Mouse (Mus musculus): ENCODE measurements around the gene Fcgr1. TPM values are rescaled to one million over a fixed set of nuclear protein-coding genes. Genes with fewer than 3 reads are reported as not detected.
"Not testable (repeated sequence)": the region's sequence is repeated elsewhere in the genome, so short reads cannot be mapped to it uniquely, and the experiment has no call there.

Fcgr1 gene
- polyA plus RNA-seq, 1 experiment, result 1.7 TPM

DNA sequence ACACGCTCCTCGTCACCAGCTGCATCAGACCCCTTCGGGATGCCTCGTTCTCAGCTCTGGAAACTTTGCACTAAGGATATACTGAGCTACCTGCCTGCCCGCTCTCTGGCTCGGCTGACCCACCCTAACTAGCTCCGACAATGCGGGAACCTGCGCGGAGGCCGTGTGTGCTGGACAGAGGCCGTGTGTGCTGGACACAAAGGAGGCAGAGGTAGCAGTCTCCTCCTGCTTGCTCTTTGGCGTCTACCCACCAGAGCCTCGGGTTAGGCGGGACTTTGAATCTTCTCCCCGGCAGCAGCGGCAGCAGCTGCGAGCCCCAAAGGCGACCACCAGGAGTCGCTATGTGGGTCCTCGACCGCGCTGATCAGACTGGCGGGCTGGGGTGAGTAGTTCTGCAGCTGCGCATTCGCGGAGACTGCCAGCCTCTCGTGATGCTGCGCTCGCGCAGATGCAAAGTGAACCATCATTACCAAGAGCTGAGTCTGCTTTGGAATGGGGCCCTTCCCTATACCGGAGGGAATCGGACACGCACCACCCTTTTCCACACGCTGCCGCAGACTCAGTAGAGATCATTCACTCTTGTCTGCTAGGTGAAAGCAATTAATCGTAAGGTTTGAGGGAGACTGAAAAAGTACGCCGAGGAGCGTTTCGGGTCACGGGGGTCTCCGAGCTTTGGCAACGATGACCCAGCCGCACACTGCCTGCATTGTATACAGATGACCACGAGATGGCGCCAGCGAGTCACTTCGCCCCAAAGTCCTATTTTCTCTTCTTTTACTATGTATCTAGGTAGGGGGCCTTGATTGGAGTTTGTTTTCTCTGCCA is 15.8 kb downstream of the Fcgr1 start:
- peak overlapping the region; percentile 93 for H3K4me3 ChIP-seq (replicated peaks)
- TF ChIP-seq FLI1 (IDR thresholded peaks at IDR 0.05; ENCODE audit: low read length) (no peak), GATA1 (IDR thresholded peaks at IDR 0.05; ENCODE audit: borderline replicate concordance, low read length) (no peak)
- H3K9me3 ChIP-seq, result no peaks in the 10 kb centered on the region

DNA sequence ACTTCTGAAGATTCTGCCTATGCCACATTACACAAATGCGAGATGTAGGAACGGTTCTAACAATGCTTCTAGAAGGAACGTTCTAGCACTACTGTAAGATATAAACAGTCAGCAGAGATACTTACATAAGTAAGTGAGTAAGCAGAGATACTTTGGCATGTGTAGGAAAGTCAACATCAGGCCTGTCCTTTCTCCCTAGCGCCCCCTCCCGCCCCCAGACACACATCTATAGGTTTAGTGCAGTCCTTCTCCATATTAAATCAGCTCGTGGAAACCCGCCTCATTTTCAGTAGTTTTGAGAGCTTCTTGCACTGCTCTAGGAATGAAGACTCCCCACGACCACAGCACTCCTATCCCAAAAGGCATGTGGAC is 16.4 kb downstream of the Fcgr1 start:
- Histone ChIP-seq H3K9me3 (no peaks in the 10 kb centered on the region), H3K4me1 (peaks cover 44% of the 10 kb centered on the region), H3K36me3 (replicated peaks; ENCODE audit: low read length) (peaks cover 16% of the 10 kb centered on the region), H3K27me3 (replicated peaks) (peaks cover 12% of the 10 kb centered on the region), H3K4me3 (replicated peaks) (peak overlapping the region; percentile 93)
- TF ChIP-seq GATA1 (IDR thresholded peaks at IDR 0.05; ENCODE audit: borderline replicate concordance, low read length) (no peak), FLI1 (IDR thresholded peaks at IDR 0.05; ENCODE audit: low read length) (no peak)

More for the DNA sequence above, 15.8 kb downstream of the Fcgr1 start:
- Histone ChIP-seq H3K36me3 (replicated peaks; ENCODE audit: low read length) (peaks cover 16% of the 10 kb centered on the region), H3K27me3 (replicated peaks) (peaks cover 17% of the 10 kb centered on the region), H3K4me1 (peaks cover 44% of the 10 kb centered on the region)

DNA sequence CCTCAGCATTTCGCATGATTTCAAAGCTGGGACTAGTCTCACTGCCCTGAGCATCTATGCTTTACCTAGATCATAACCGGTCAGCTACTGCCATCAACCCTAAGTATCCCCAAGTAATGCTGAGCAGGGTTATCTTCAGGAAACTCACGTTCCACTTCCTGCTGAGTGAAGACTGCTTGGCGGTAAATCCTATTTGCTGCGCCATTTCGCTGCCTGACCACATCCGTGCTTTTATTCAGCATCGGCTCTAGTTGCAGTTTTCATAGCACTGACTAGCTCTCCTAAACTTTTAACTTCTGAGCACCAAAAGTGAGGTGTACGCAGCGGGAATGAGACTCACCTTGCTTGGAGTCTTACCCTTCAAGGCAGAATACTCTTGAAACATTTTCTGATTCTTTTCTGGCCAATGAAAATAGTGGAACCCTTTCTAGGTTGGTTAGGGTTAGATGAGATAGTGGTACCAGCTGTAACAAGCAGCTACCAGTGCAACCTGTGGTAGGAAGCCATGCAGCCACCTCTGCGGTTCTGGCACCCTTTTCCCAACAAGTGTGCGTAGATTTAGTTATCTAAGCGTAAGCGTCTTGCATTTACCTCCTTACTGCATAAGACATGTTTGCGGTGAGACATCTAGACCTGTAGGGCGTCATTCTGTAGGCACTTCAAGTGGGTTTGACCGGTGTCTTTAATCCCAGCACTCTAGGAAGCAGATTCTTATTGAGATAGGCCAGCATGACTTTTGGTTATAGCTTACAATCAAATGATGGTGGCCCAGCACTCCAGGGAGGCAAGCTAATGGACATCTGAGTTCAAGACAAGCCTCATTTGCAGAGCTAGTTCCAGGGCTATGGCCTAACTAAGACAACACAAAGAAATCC is 19.9 kb downstream of the Fcgr1 start:
- TF ChIP-seq FLI1 (IDR thresholded peaks at IDR 0.05; ENCODE audit: low read length) (no peak), GATA1 (IDR thresholded peaks at IDR 0.05; ENCODE audit: borderline replicate concordance, low read length) (no peak)
- H3K4me1 ChIP-seq, result peaks cover 47% of the 10 kb centered on the region
- H3K27me3 ChIP-seq (replicated peaks), result no peaks in the 10 kb centered on the region
- peaks cover 16% of the 10 kb centered on the region for H3K36me3 ChIP-seq (replicated peaks; ENCODE audit: low read length)
- peak overlapping the region; percentile 91 for H3K4me3 ChIP-seq (replicated peaks)
- H3K9me3 ChIP-seq, result no peaks in the 10 kb centered on the region

DNA sequence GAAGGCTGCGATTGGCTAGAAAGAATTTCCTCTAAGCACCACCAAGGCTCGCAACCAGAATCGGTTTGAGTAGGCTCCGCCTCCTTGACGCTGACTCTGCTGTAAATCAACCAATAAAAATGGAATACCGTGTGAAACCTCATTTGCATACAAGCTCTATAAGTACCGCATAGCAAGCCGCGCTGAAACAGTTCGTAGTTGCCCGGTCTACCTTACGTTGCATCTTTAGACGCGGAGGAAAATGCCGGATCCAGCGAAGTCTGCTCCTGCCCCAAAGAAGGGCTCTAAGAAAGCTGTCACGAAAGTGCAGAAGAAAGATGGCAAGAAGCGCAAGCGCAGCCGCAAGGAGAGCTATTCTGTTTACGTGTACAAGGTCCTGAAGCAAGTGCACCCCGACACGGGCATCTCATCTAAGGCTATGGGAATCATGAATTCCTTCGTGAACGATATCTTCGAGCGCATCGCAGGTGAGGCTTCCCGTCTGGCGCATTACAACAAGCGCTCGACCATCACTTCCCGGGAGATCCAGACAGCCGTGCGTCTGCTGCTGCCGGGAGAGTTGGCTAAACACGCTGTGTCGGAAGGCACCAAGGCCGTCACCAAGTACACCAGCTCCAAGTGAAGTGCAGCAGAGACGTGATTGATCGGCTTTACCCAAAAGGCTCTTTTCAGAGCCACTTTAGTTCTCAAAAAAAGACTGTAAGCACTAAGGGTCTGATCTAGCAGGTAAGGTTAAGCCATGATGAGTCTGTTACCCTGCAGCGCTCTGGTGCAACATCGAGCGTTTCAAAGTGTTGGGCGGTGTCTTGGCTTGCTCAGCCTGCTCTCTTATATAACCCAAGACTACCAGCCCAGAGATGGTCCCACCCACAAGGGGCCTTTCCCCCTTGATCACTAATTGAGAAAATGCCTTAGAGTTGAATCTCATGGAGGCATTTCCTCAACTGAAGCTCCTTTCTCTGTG is 24.0 kb downstream of the Fcgr1 start, which contains the start of gene Hist2h2bb:
TSS of gene Hist2h2bb (plus strand) at position 242 of the 964 bp plus-strand sequence.
- Histone ChIP-seq H3K9me3 (no peaks in the 10 kb centered on the region), H3K36me3 (replicated peaks; ENCODE audit: low read length) (no peaks in the 10 kb centered on the region), H3K4me1 (peaks cover 53% of the 10 kb centered on the region), H3K4me3 (replicated peaks) (peak within 1 kb of the TSS; percentile 94), H3K27me3 (replicated peaks) (no peaks in the 10 kb centered on the region)
- no peak for TF ChIP-seq GATA1 (IDR thresholded peaks at IDR 0.05; ENCODE audit: borderline replicate concordance, low read length)
- no peak for TF ChIP-seq FLI1 (IDR thresholded peaks at IDR 0.05; ENCODE audit: low read length)

DNA sequence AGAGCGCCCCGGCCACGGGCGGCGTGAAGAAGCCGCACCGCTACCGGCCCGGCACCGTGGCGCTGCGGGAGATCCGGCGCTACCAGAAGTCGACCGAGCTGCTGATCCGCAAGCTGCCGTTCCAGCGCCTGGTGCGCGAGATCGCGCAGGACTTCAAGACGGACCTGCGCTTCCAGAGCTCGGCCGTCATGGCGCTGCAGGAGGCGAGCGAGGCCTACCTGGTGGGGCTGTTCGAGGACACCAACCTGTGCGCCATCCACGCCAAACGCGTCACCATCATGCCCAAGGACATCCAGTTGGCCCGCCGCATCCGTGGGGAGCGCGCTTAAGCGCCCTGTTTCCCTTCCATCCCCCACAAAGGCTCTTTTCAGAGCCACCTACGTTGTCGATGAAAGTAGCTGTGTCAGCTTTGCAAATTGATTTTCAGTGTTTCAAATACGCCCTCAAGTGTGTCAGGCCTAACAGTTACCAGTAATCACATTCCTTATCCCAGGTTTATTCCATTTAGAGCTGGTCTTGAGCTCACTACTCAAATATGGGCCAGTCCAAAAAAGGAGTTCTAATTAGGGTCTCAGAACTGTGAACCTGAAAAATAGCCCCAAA is 24.9 kb downstream of the Fcgr1 start:
- H3K9me3 ChIP-seq; H3K36me3 ChIP-seq (replicated peaks; ENCODE audit: low read length); H3K27me3 ChIP-seq (replicated peaks): not testable (repeated sequence)
- peaks cover 54% of the 10 kb centered on the region for H3K4me1 ChIP-seq
- H3K4me3 ChIP-seq (replicated peaks), result peak overlapping the region; percentile 94

DNA sequence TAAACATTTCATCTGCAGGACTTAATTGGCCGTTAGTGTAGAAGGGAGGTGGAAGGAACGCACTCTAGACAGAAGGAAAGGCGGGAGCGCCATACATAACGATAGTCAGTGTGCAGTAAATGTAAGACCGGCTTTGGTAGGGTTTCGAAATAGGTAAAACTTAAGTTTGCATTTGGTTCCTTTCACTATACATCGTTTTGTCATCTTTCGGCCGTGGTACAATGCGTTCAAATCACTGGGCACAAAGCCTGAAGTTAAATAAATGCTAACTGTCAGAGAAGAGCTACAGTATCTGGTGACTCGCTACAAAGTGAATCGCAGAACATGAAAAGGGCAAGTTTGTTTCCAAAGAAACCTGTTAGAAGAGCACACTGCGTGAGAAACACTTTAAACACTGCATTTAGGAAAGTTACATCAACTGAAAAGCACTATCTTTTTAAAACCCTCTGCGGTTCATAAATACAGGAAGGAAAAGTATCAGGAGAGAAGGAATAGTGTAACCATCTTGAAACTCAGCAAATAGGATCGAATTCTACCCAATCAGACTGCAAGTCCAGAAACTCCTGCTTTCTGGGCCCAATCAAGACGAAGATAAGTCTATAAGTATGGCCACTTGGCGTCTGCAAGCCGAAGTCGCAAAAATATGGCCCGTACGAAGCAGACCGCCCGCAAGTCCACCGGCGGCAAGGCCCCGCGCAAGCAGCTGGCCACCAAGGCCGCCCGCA is 25.6 kb downstream of the Fcgr1 start, which contains the start of gene Hist2h3b:
TSS of gene Hist2h3b (plus strand) at position 604 of the 725 bp plus-strand sequence.
- no peak for TF ChIP-seq FLI1 (IDR thresholded peaks at IDR 0.05; ENCODE audit: low read length)
- no peak for TF ChIP-seq GATA1 (IDR thresholded peaks at IDR 0.05; ENCODE audit: borderline replicate concordance, low read length)
- no peaks in the 10 kb centered on the region for H3K27me3 ChIP-seq (replicated peaks)
- H3K36me3 ChIP-seq (replicated peaks; ENCODE audit: low read length), result no peaks in the 10 kb centered on the region
- H3K4me1 ChIP-seq, result peaks cover 48% of the 10 kb centered on the region
- peak within 1 kb of the TSS; percentile 94 for H3K4me3 ChIP-seq (replicated peaks)
- no peaks in the 10 kb centered on the region for H3K9me3 ChIP-seq

DNA sequence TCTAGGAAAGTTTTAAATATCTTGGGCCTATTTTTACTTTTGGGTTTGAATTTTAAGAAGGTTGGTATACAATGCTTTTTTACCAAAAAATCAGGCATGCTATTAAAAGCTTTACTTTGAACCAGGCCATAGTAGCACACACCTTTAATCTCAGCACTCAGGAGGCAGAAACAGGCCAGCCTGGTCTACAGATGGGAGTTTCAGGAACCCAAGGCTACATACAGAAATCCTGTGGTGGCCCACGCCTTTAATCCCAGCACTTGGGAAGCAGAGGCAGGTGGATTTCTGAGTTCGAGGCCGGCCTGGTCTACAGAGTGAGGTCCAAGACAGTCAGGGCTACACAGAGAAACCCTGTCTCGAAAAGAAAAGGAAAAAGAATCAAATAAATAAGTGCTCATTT is 26.2 kb downstream of the Fcgr1 start:
- no peaks in the 10 kb centered on the region for H3K36me3 ChIP-seq (replicated peaks; ENCODE audit: low read length)
- H3K9me3 ChIP-seq, result no peaks in the 10 kb centered on the region
- H3K4me1 ChIP-seq, result peaks cover 53% of the 10 kb centered on the region
- no peaks in the 10 kb centered on the region for H3K27me3 ChIP-seq (replicated peaks)
- peak overlapping the region; percentile 53 for H3K4me3 ChIP-seq (replicated peaks)
- no peak for TF ChIP-seq GATA1 (IDR thresholded peaks at IDR 0.05; ENCODE audit: borderline replicate concordance, low read length)
- no peak for TF ChIP-seq FLI1 (IDR thresholded peaks at IDR 0.05; ENCODE audit: low read length)

DNA sequence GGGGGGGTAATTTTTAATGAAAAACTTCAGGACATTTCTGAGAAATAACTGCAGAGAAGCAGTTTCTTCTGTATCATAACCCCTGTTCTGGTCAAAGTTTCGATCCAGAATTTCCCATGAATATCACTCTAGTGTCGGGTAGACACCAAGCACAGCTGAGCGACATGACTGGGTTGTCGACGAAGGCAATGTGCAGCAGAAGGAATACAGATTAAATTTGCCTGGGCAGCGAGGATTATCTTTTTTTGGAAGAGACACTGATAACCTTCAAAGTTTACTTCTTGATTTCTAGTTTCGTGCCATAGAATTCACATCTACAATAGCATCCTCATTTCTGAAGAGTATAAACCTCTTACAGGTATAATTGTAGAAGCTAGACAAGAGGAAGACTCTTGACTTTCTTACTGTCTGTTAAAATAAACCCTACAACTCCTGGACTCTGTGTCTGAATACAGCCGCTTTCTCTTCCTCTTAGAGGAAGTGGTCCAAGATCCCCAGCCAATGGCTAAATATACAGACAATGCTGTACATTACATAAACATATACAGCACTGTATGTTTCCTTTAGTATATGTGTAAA is 27.5 kb downstream of the Fcgr1 start:
- H3K27me3 ChIP-seq (replicated peaks), result no peaks in the 10 kb centered on the region
- no peaks in the 10 kb centered on the region for H3K9me3 ChIP-seq
- H3K4me1 ChIP-seq, result peaks cover 63% of the 10 kb centered on the region
- H3K36me3 ChIP-seq (replicated peaks; ENCODE audit: low read length), result no peaks in the 10 kb centered on the region
- no peak for TF ChIP-seq FLI1 (IDR thresholded peaks at IDR 0.05; ENCODE audit: low read length)
- no peak for TF ChIP-seq GATA1 (IDR thresholded peaks at IDR 0.05; ENCODE audit: borderline replicate concordance, low read length)
- peak overlapping the region; percentile 14 for H3K4me3 ChIP-seq (replicated peaks)
